Mouse (Mus musculus) embryonic fibroblast, embryonic 13.5 days (primary cell): Measurements from ENCODE around the gene Klhl9. TPM values are rescaled to one million over a fixed set of nuclear protein-coding genes. Genes with fewer than 3 reads are reported as not detected.

ENCODE experiments used
- H3K27ac ChIP-seq: 2 replicates; pipeline ENCODE4 v1.5.1; 2012; ENCODE audit warnings: low read length, control low read depth, inconsistent platforms; ENCODE audit not compliant: insufficient read depth
- H3K4me1 ChIP-seq: 2 replicates; pipeline ENCODE4 v1.6.1; 2011; ENCODE audit warnings: low read length; ENCODE audit not compliant: control insufficient read depth, insufficient read depth
- H3K4me3 ChIP-seq: 2 replicates; pipeline ENCODE4 v1.5.1; 2011; ENCODE audit warnings: mild to moderate bottlenecking, control low read depth, low read length; ENCODE audit not compliant: insufficient read depth
- CTCF ChIP-seq: IDR thresholded peaks from 2 replicates; pipeline ENCODE4 v1.5.1; 2011; ENCODE audit warnings: mild to moderate bottlenecking, control low read depth, low read length, moderate library complexity, borderline replicate concordance; ENCODE audit not compliant: insufficient read depth
- POLR2A ChIP-seq: IDR thresholded peaks from 2 replicates; pipeline ENCODE4 v1.6.1; 2011; ENCODE audit warnings: low read depth, mild to moderate bottlenecking, control low read depth, low read length, moderate library complexity
- polyA plus RNA-seq: library from polyadenylated mRNA; stranded (reverse); fragments of >200 nt; gene quantifications from 2 replicates; pipeline ENCODE4 v1.2.4, GENCODE M21; 2011; ENCODE audit warnings: low read depth; ENCODE audit not compliant: missing spikeins, insufficient read length

Klhl9 gene
- polyA plus RNA-seq, 1 experiment, result 123 TPM

- TF ChIP-seq POLR2A (no peak), CTCF (no peak)
- no peaks in the 10 kb centered on the region; the same call in 1 of the 2 replicates for H3K4me1 ChIP-seq
- no peak overlapping the region for H3K27ac ChIP-seq
- no peak overlapping the region for H3K4me3 ChIP-seq
These were observed 7.2 kb downstream of the Klhl9 start for GRCm38 (mm10) chr4:88715059-88715458.

GRCm38 (mm10) chr4:88714281-88714680, 8.0 kb downstream of the Klhl9 start:
- Histone ChIP-seq H3K4me3 (no peak overlapping the region), H3K4me1 (no peaks in the 10 kb centered on the region; the same call in 1 of the 2 replicates), H3K27ac (no peak overlapping the region)
- TF ChIP-seq CTCF (no peak), POLR2A (no peak)

- Histone ChIP-seq H3K4me3 (no peak overlapping the region), H3K4me1 (no peaks in the 10 kb centered on the region), H3K27ac (no peak overlapping the region)
- TF ChIP-seq CTCF (no peak), POLR2A (no peak)
These were observed 15.0 kb downstream of the Klhl9 start for GRCm38 (mm10) chr4:88707128-88707826.

GRCm38 (mm10) chr4:88705924-88706323, 16.3 kb downstream of the Klhl9 start:
- TF ChIP-seq CTCF (no peak), POLR2A (no peak)
- H3K4me3 ChIP-seq, result no peak overlapping the region
- H3K4me1 ChIP-seq, result no peaks in the 10 kb centered on the region
- H3K27ac ChIP-seq, result no peak overlapping the region

GRCm38 (mm10) chr4:88699301-88699700, 23.0 kb downstream of the Klhl9 start:
- no peak overlapping the region for H3K27ac ChIP-seq
- H3K4me1 ChIP-seq, result no peaks in the 10 kb centered on the region
- no peak overlapping the region for H3K4me3 ChIP-seq
- TF ChIP-seq CTCF, result no peak
- no peak for TF ChIP-seq POLR2A

GRCm38 (mm10) chr4:88698781-88699180, 23.5 kb downstream of the Klhl9 start:
- Histone ChIP-seq H3K4me1 (no peaks in the 10 kb centered on the region), H3K4me3 (no peak overlapping the region), H3K27ac (no peak overlapping the region)
- TF ChIP-seq POLR2A (no peak), CTCF (no peak)

- no peak overlapping the region for H3K4me3 ChIP-seq
- no peak overlapping the region for H3K27ac ChIP-seq
- TF ChIP-seq CTCF (no peak), POLR2A (no peak)
- H3K4me1 ChIP-seq, result no peaks in the 10 kb centered on the region
These were observed 24.5 kb downstream of the Klhl9 start for GRCm38 (mm10) chr4:88697753-88698152.

- Histone ChIP-seq H3K27ac (no peak overlapping the region), H3K4me1 (no peaks in the 10 kb centered on the region), H3K4me3 (no peak overlapping the region)
- TF ChIP-seq CTCF, result no peak
- TF ChIP-seq POLR2A, result no peak
These were observed 25.2 kb downstream of the Klhl9 start for GRCm38 (mm10) chr4:88697108-88697507.

GRCm38 (mm10) chr4:88696237-88696884, 25.9 kb downstream of the Klhl9 start:
- H3K4me3 ChIP-seq, result no peak overlapping the region
- no peaks in the 10 kb centered on the region for H3K4me1 ChIP-seq
- H3K27ac ChIP-seq, result no peak overlapping the region
- peak; percentile 99 for TF ChIP-seq CTCF
- TF ChIP-seq POLR2A, result no peak

GRCm38 (mm10) chr4:88693392-88693791, 28.9 kb downstream of the Klhl9 start:
- no peak for TF ChIP-seq CTCF
- no peak overlapping the region for H3K27ac ChIP-seq
- H3K4me1 ChIP-seq, result no peaks in the 10 kb centered on the region
- no peak overlapping the region for H3K4me3 ChIP-seq
